Mouse (Mus musculus) thymus, postnatal 0 days (tissue): ENCODE measurements around the gene Atp2b4. TPM values are rescaled to one million over a fixed set of nuclear protein-coding genes. Genes with fewer than 3 reads are reported as not detected.
A peak's percentile ranks its signal among the peaks of the same experiment; 100 is the strongest.

Source experiments
- DNase-seq: peaks from one replicate; pipeline ENCODE4 v3.0.0-alpha.2; 2015; ENCODE audit warnings: low spot score
- microRNA-seq: library from miRNA; unstranded; fragments of <30 nt; microRNA quantifications from one replicate; pipeline ENCODE4, GENCODE M21; 2016; ENCODE audit warnings: borderline number of aligned reads
- polyA plus RNA-seq: library from polyadenylated mRNA; unstranded; fragments of >200 nt; fragmentation: Nextera tagmentation; extraction: Ambion mirVana; gene quantifications from 2 replicates; pipeline ENCODE4 v1.2.1, GENCODE M21; 2015

The Atp2b4 gene
- polyA plus RNA-seq, 1 experiment from 2014 or later = 3.1 TPM

GRCm38 (mm10) chr1:133660466-133661202 is 140.2 kb downstream of the Atp2b4 start, which contains the start of gene Zbed6:
Gene Zbed6, minus strand, starts transcription at chr1:133660885.
- peak; percentile 38 for DNase-seq

DNA sequence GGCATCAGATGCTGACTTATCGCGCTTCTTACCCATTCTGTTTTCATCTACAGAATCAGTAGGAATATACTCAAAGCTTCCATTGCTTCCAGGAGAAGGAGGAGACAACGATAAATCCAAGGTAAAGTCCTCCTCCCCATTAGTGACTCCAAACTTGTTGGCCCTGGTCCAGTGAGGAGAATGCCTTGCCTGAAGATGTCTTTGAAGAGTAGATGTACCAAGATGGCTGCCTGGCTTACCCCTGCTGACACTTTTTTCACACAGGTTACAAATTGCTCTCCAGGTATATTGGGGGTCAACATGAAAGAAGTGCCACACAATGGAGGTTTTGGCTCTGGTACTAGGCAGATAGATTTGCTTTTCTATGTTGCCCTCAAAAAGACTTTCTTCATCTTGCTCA is 142.0 kb downstream of the Atp2b4 start:
- no peak for DNase-seq

- no peak for DNase-seq
Observed at GRCm38 (mm10) chr1:133656811-133657210, 144.0 kb downstream of the Atp2b4 start.

GRCm38 (mm10) chr1:133653033-133653432 is 147.8 kb downstream of the Atp2b4 start:
- DNase-seq = no peak

DNA sequence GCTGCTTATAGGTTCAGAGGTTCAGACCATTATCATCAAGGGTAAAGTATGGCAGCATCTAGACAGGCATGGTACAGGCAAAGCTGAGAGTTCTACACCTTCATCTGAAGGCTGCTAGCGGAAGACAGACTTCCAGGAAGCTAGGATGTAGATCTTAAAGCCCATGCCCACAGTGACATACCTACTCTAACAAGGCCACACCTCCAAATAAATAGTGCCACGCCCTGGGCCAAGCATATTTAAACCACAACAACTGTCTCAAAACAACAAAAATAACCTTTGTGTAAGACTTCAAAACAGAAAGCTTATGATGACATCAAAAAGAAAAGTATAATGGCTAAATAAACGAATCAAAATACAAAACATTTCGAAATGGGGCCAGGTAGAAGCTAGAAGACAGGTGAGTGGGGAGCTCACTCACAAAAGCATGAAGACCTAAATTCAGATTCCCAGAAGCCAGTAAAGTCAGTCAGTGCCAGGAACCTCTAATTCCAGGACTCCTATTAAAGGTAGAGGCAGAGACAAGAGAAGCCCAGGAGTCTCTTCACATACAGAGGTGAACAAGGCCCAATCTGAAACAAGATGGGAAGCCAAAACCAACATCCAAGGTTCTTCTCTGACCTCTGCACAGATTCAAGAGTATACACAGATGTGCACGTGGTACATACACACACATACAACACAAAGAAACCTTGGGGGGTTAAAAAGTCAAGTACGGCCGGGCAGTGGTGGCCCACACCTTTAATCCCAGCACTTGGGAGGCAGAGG is 150.4 kb downstream of the Atp2b4 start:
- DNase-seq = no peak

Small RNAs within 50 kb of the gene (microRNA-seq; reads per million reads assigned to microRNA genes)
- gene Mir6903 = not detected

Other genes with a start within 250 kb of the Atp2b4 start
- gene Snrpe, start 190.8 kb downstream of the Atp2b4 start, polyA plus RNA-seq = 1,024 and 1,029 TPM in 2 replicates
- 0.14 and 0.86 TPM in 2 replicates for gene Zbed6, start 140.2 kb downstream of the Atp2b4 start, polyA plus RNA-seq
- gene Gm38394, start 139.7 kb downstream of the Atp2b4 start, polyA plus RNA-seq = 2.3 and 3.0 TPM in 2 replicates
- gene Lax1, start 110.9 kb downstream of the Atp2b4 start, polyA plus RNA-seq = 27.3 and 29.4 TPM in 2 replicates
- gene Optc, start 107.0 kb upstream of the Atp2b4 start, polyA plus RNA-seq = 0.12 and 0.42 TPM in 2 replicates
- 1.1 and 1.6 TPM in 2 replicates for gene Prelp, start 120.4 kb upstream of the Atp2b4 start, polyA plus RNA-seq
- gene Fmod, start 236.2 kb upstream of the Atp2b4 start, polyA plus RNA-seq = 0.32 and 0.40 TPM in 2 replicates